Mouse (Mus musculus) cerebellum, adult (tissue): ENCODE results near the gene Pcmtd2.
"Not testable (repeated sequence)": the region's sequence is repeated elsewhere in the genome, so short reads cannot be mapped to it uniquely, and the experiment has no call there.

ENCODE experiments used
- ATAC-seq: cut with Nextera tagmentation; 2 replicates; pipeline ENCODE4 v1.9.2; 2017; ENCODE audit warnings: mild to moderate bottlenecking, moderate library complexity, mixed read lengths; ENCODE audit not compliant: insufficient number of reproducible peaks, low FRiP score, low TSS enrichment

Gene Pcmtd2

GRCm38 (mm10) chr2:181837372-181838292 lies at the start of gene Pcmtd2:
TSS of gene Pcmtd2 (plus strand) at chr2:181837854.
- ATAC-seq, result peak; percentile 95

GRCm38 (mm10) chr2:181789396-181789795 lies 48.3 kb upstream of the Pcmtd2 start:
- ATAC-seq, result no peak

GRCm38 (mm10) chr2:181793186-181793585 lies 44.5 kb upstream of the Pcmtd2 start:
- ATAC-seq, result not testable (repeated sequence)

GRCm38 (mm10) chr2:181795641-181796130 lies 42.0 kb upstream of the Pcmtd2 start:
- 0 out of 2 replicates have a peak, but pooled peaks have one; percentile 27 for ATAC-seq

GRCm38 (mm10) chr2:181797672-181798071 lies 40.0 kb upstream of the Pcmtd2 start:
- peak; percentile 86 for ATAC-seq

GRCm38 (mm10) chr2:181829032-181829650 lies 8.5 kb upstream of the Pcmtd2 start:
- ATAC-seq, result no peak

- no peak; the same call in 1 of the 2 replicates for ATAC-seq
Observed at GRCm38 (mm10) chr2:181832745-181833144, 4.9 kb upstream of the Pcmtd2 start.

GRCm38 (mm10) chr2:181838293-181838680 lies 633 bp downstream of the Pcmtd2 start:
- ATAC-seq, result 0 out of 2 replicates have a peak, but pooled peaks have one; percentile 7

- ATAC-seq, result no peak
Observed at GRCm38 (mm10) chr2:181845709-181846394, 8.2 kb downstream of the Pcmtd2 start.

- ATAC-seq, result peak; percentile 100
Observed at GRCm38 (mm10) chr2:181863791-181864535, 26.3 kb downstream of the Pcmtd2 start, which contains the start of gene Polr3k. TSS of gene Polr3k (plus strand) at chr2:181864337.

GRCm38 (mm10) chr2:181864536-181864860 lies 26.8 kb downstream of the Pcmtd2 start:
- ATAC-seq, result peak; percentile 17; the same call in 1 of the 2 replicates

- no peak for ATAC-seq
Observed at GRCm38 (mm10) chr2:181866931-181867330, 29.3 kb downstream of the Pcmtd2 start.

GRCm38 (mm10) chr2:181871039-181871438 lies 33.4 kb downstream of the Pcmtd2 start:
- no peak for ATAC-seq

GRCm38 (mm10) chr2:181878903-181879302 lies 41.2 kb downstream of the Pcmtd2 start:
- no peak for ATAC-seq

- no peak for ATAC-seq
Observed at GRCm38 (mm10) chr2:181883022-181883749, 45.5 kb downstream of the Pcmtd2 start.
